Mouse (Mus musculus) stomach, embryonic 16.5 days (tissue): ENCODE data around the gene Mul1. TPM values are rescaled to one million over a fixed set of nuclear protein-coding genes. Genes with fewer than 3 reads are reported as not detected.

Experiments
- ATAC-seq: fragments of 200-750 bp; cut with Nextera tagmentation; 2 replicates; pipeline ENCODE4 v1.8.0; 2017; ENCODE audit warnings: moderate number of reproducible peaks, moderate TSS enrichment; ENCODE audit not compliant: insufficient read depth, low FRiP score
- H3K27ac ChIP-seq: fragments of 300-500 bp; sonication (generic); 2 replicates; pipeline ENCODE4 v1.5.1; 2014; ENCODE audit warnings: low read length
- H3K27me3 ChIP-seq: fragments of 300-500 bp; sonication (generic); 2 replicates; pipeline ENCODE4 v1.6.1; 2014; ENCODE audit warnings: low read length, control low read depth, mixed read lengths; ENCODE audit not compliant: control insufficient read depth, insufficient read depth
- H3K36me3 ChIP-seq: fragments of 300-500 bp; sonication (generic); 2 replicates; pipeline ENCODE4 v1.6.1; 2014; ENCODE audit warnings: low read length; ENCODE audit not compliant: control insufficient read depth, insufficient read depth
- H3K4me1 ChIP-seq: fragments of 300-500 bp; sonication (generic); 2 replicates; pipeline ENCODE4 v1.6.1; 2014; ENCODE audit warnings: low read length, control low read depth, mixed read lengths; ENCODE audit not compliant: control insufficient read depth, insufficient read depth
- H3K4me2 ChIP-seq: fragments of 300-500 bp; sonication (generic); 2 replicates; pipeline ENCODE4 v1.6.1; 2014; ENCODE audit warnings: low read depth, low read length, mixed read lengths
- H3K4me3 ChIP-seq: fragments of 300-500 bp; sonication (generic); replicated peaks from 2 replicates; pipeline ENCODE4 v1.5.1; 2014; ENCODE audit warnings: mild to moderate bottlenecking, low read length
- H3K9ac ChIP-seq: fragments of 300-500 bp; sonication (generic); 2 replicates; pipeline ENCODE4 v1.6.1; 2014; ENCODE audit warnings: low read length
- H3K9me3 ChIP-seq: fragments of 300-500 bp; sonication (generic); replicated peaks from 2 replicates; pipeline ENCODE4 v1.6.1; 2016; ENCODE audit warnings: low read length, control low read depth; ENCODE audit not compliant: control insufficient read depth
- WGBS: fragments of 180-500 bp; shearing (Covaris S2); extraction: QIAGEN DNeasy Blood & Tissue Kit; methylation state at CpG from one replicate; pipeline ENCODE4 v1.1.7; 2014; 5-methylcytosine and 5-hydroxymethylcytosine counted together
- polyA plus RNA-seq: library from polyadenylated mRNA; unstranded; fragments of >200 nt; fragmentation: Nextera tagmentation; extraction: Ambion mirVana; gene quantifications from 2 replicates; pipeline ENCODE4 v1.2.1, GENCODE M21; 2015

The Mul1 gene
- polyA plus RNA-seq, 1 experiment from 2014 or later: 22.2 TPM

DNA sequence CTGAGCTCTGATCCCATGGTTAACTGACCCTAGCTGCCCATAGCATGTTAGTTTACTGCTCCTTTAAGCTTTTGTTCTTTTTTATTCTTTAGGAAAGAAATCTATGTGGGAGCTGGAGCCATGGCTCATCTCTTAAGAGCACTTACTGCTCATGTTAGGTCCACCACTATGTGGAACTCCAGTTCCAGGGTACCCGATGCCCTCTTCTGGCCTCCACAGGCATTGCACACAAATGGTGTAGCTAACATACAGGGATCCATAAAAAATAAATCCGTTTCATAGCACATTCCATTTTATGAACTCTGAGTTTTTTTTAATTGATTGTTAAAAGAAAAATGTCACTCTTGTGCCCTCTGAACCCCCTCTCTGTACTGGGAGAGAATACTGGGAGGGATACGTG is 4.7 kb upstream of the Mul1 start:
- H3K4me2 ChIP-seq: no peak overlapping the region
- H3K4me1 ChIP-seq: no peaks in the 10 kb centered on the region
- H3K27ac ChIP-seq: no peak overlapping the region
- 41% methylated on average over 3 of the region's 3 CpGs for WGBS
- no peaks in the 10 kb centered on the region for H3K9me3 ChIP-seq
- H3K27me3 ChIP-seq: no peaks in the 10 kb centered on the region
- no peak for ATAC-seq
- no peak overlapping the region for H3K9ac ChIP-seq
- H3K36me3 ChIP-seq: no peaks in the 10 kb centered on the region
- H3K4me3 ChIP-seq: no peak overlapping the region

DNA sequence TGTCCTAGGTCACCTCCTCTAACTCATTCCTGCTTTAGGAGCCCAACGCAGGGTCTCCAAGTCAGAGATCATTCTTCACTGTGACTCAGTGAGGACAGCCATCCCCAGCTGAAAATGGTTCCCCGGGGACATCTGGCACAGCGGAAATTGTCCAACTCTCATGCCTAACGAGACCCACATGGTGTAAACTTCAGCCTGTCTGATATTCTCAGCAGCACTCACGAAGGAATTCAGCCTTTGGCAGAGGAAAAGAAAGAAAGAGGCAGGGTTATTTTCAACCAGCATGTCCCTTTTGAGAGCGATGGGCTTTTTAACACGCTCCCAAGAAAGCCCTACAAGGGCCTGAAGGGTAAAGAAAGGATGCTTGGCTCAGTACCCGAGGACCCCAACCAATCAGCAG is 3.1 kb upstream of the Mul1 start:
- Histone ChIP-seq H3K4me1 (peaks cover 11% of the 10 kb centered on the region), H3K9me3 (no peaks in the 10 kb centered on the region), H3K4me3 (no peak overlapping the region), H3K27me3 (no peaks in the 10 kb centered on the region), H3K27ac (no peak overlapping the region), H3K9ac (no peak overlapping the region), H3K36me3 (no peaks in the 10 kb centered on the region), H3K4me2 (no peak overlapping the region)
- ATAC-seq: no peak
- WGBS: 52% methylated on average over 8 of the region's 8 CpGs

DNA sequence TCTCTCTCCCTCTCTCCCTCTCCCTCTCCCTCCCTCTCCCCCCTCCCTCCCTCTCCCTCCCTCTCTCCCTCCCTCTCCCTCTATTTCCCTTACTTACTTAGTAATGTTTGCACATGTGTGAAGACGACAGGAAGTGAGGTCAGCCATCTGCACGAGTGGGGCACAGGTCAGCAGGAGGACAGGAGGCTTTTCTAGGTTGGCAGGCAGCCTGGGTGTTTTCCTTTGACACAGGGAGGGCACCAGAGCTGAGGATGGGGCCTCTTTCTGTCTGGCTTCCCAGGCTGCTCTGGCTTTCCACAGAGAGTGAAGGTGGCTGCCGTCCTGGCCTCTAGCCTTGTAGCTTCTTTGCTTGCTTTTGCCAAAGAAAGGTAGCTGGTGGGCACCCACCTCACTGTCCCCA is 5.6 kb downstream of the Mul1 start:
- ATAC-seq: no peak
- Histone ChIP-seq H3K9me3 (no peaks in the 10 kb centered on the region), H3K36me3 (peaks cover 21% of the 10 kb centered on the region), H3K9ac (no peak overlapping the region), H3K27ac (no peak overlapping the region), H3K4me3 (no peak overlapping the region), H3K4me2 (no peak overlapping the region), H3K4me1 (peaks cover 9% of the 10 kb centered on the region), H3K27me3 (no peaks in the 10 kb centered on the region)
- 35% methylated on average over 3 of the region's 3 CpGs for WGBS

DNA sequence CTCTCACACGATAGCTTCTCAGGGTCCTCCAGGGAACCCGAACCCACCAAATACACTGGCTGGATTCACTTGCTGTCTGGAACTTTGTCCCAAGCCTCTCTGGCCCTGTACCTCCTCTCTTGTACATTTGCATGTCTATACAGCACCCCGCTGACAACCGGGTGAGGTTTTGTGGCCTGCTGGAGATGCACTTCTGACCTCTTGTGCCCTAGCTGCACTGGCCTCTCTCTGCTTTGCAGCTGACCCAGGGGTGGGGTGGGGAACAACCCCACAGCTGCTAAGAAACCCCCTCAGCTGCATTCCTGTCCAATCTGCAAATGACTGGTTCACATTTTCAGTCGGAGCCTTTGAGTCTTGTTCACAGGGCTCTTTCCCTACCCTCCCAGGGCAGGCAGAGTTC is 10.5 kb downstream of the Mul1 start:
- 26% methylated on average over 5 of the region's 5 CpGs for WGBS
- ATAC-seq: no peak
- H3K4me2 ChIP-seq: no peak overlapping the region
- no peak overlapping the region for H3K4me3 ChIP-seq
- no peaks in the 10 kb centered on the region for H3K9me3 ChIP-seq
- no peak overlapping the region for H3K9ac ChIP-seq
- no peak overlapping the region for H3K27ac ChIP-seq
- no peaks in the 10 kb centered on the region for H3K4me1 ChIP-seq
- no peaks in the 10 kb centered on the region for H3K27me3 ChIP-seq
- H3K36me3 ChIP-seq: peaks cover 10% of the 10 kb centered on the region; the same call in 1 of the 2 replicates

DNA sequence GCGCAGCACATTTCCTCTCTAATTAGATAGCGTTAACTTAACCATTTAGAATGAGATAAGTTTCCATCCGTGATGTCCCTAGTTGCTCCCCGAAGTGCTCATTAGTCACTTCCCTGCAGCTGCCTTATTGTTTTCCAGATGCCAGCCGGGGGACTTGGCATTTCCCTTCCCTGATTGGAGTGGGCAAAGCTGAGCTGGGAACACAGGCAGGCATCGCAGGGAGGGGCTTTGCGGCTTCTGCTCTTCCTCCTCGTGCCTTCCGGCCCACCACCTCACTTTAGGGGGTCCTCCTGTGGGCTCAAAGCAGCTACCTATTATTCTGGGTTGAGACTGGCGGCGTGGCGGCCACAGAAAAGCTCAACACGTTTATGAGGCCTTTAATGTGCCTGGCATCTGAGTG is 12.5 kb downstream of the Mul1 start:
- Histone ChIP-seq H3K4me3 (no peak overlapping the region), H3K9me3 (no peaks in the 10 kb centered on the region), H3K36me3 (no peaks in the 10 kb centered on the region), H3K27me3 (no peaks in the 10 kb centered on the region), H3K27ac (no peak overlapping the region), H3K4me2 (no peak overlapping the region), H3K4me1 (no peaks in the 10 kb centered on the region), H3K9ac (no peak overlapping the region)
- WGBS: 25% methylated on average over 13 of the region's 13 CpGs
- no peak for ATAC-seq

DNA sequence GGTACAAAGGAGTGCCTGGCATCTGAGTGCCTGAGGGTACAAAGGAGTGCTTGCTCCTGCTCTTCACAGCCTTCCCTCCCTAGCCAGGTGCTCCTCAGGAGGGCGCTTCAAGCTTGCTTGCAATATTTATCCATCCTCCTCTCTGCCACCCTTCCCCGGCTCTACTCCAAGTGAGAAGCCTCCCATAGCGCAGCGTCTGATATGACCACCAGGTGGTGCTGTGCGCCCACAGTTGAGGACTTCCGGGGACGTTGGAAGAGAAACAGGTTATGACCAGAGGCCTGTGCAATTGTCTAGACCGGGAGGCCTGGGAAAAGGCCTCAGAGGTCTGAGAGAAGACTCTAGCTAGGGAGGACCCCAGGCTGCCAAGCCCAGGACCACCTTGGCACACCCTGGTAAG is 12.9 kb downstream of the Mul1 start:
- no peak overlapping the region for H3K4me2 ChIP-seq
- peak; percentile 72 for ATAC-seq
- H3K9ac ChIP-seq: no peak overlapping the region; the same call in 1 of the 2 replicates
- H3K36me3 ChIP-seq: no peaks in the 10 kb centered on the region
- 0% methylated on average over 8 of the region's 8 CpGs for WGBS
- no peaks in the 10 kb centered on the region for H3K9me3 ChIP-seq
- H3K27me3 ChIP-seq: no peaks in the 10 kb centered on the region
- H3K4me1 ChIP-seq: no peaks in the 10 kb centered on the region
- no peak overlapping the region for H3K4me3 ChIP-seq
- H3K27ac ChIP-seq: no peak overlapping the region

DNA sequence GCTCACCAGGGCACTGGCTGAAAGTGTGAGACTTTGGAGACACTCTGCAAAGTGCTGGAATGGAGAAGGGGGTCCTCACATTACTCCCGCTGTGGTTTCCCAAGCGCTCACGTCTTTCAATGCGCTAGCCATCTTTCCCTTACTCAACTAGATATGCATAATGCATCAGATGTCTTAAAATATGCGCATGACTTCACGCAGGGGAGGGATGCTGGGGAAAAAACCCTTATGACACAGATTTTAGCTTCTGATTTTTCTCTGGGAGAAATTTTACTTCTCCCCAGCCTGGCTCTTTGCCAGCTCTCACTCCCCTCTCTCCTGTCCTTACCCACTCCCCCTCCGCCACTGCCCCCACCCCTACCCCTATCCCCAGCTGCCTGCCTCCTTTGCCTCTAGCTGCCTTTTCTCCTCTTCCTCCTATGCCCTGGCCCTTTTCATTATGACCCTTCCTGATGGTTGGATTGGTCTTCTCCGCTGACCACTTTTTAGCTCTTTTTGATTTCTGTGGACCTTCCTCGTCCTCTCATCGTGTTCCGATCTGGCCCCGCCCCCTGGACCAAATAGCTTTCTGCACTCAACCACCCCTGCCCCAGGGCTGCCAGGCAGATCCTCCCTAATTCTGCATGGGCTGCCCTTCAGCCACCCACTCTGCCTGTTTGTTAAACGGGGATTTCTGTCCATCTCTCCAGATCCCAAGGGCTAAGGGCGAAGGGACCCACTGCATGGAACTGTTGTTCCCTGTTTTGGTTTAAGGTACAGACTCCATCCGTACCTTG is 13.5 kb downstream of the Mul1 start:
- H3K4me2 ChIP-seq: no peak overlapping the region
- H3K27ac ChIP-seq: no peak overlapping the region
- no peaks in the 10 kb centered on the region for H3K9me3 ChIP-seq
- peak; percentile 38; the same call in 1 of the 2 replicates for ATAC-seq
- H3K9ac ChIP-seq: no peak overlapping the region; the same call in 1 of the 2 replicates
- H3K4me3 ChIP-seq: no peak overlapping the region
- H3K27me3 ChIP-seq: no peaks in the 10 kb centered on the region
- H3K4me1 ChIP-seq: no peaks in the 10 kb centered on the region
- 46% methylated on average over 15 of the region's 15 CpGs for WGBS
- H3K36me3 ChIP-seq: no peaks in the 10 kb centered on the region

DNA sequence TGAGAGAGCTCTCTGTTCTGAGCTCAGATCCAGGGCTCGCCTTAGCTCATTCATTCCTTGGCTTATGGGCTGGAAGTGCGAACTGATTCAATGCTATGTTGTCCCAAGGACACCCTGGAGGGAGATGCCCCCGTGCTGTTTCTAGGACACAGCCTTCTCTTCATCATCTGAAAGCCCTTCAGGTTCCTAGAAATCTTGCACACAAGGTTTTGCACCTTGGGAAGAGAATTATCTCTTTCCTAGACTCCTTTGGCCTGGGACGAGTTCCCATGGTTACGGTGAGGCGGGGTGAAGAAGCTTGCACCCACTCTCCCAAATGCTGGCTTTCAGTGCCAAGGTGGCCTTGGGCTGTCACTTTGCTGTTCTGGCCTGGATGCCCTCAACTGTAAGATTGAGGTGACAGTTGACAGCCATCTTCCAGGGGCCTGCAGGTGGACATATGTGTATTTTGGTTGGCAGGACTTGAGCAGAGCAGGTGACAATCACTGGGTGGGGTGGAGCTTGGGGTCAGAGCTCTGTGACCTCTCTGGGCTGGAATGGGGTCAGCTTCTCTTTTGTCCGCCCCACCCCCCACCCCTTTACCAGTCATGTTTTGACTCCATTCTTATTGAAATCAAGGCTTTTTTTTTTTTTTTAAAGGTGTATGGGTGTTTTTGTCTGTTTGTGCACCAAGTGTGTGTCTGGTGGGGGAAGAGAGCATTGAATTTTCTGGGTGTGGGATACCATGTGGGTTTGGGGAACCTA is 14.6 kb downstream of the Mul1 start:
- no peak overlapping the region for H3K9ac ChIP-seq
- WGBS: 69% methylated on average over 7 of the region's 7 CpGs
- peaks cover 8% of the 10 kb centered on the region; the same call in 1 of the 2 replicates for H3K4me1 ChIP-seq
- H3K4me2 ChIP-seq: no peak overlapping the region
- no peaks in the 10 kb centered on the region for H3K27me3 ChIP-seq
- no peaks in the 10 kb centered on the region for H3K9me3 ChIP-seq
- H3K27ac ChIP-seq: no peak overlapping the region
- no peak for ATAC-seq
- H3K4me3 ChIP-seq: no peak overlapping the region
- no peaks in the 10 kb centered on the region for H3K36me3 ChIP-seq

DNA sequence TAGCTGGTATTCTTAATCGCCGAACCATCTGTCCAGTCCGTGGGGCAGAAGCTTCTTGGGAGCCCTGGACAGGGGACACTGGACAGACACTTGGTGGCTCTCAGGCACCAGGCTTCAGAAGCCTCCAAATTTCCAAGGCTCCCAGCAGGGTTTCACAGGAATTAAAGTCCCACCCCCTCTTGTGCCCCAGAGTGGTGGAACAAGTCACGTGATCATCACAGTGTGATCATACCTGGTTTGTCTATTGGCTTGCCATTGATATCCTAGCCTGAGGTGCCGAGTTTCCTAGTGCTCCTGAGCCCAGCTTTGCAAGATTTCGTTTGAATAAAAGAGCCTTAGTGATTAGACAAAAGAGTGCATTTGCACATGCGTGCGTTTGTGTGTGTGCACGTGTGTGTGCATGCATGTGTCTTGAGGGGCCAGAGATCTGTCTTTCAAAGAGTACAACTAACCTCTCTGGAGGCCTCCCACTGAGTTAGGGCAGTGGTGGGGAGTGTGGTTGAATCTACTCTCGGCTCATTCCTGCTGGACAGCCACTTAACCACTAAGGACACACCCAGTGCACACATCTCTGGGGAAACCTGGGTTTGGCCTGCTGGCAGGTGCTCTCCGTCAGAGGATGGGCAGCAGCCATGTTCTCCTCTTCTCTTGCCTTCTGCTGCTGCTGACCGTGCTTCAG is 15.3 kb downstream of the Mul1 start:
- no peak for ATAC-seq
- Histone ChIP-seq H3K27ac (no peak overlapping the region), H3K4me3 (no peak overlapping the region), H3K4me2 (no peak overlapping the region), H3K9me3 (no peaks in the 10 kb centered on the region), H3K36me3 (no peaks in the 10 kb centered on the region), H3K27me3 (no peaks in the 10 kb centered on the region), H3K4me1 (peaks cover 8% of the 10 kb centered on the region; the same call in 1 of the 2 replicates), H3K9ac (no peak overlapping the region)
- 59% methylated on average over 12 of the region's 12 CpGs for WGBS
